Mouse (Mus musculus): Measurements from ENCODE around the gene Gstm4.

- no peak for TF ChIP-seq CTCF (IDR thresholded peaks at IDR 0.05; ENCODE audit: low read depth)
- no peak for TF ChIP-seq EP300 (optimal IDR thresholded peaks at IDR 0.05)
Observed at GRCm38 (mm10) chr3:108048306-108048705, 3.6 kb upstream of the Gstm4 start.
